Mouse (Mus musculus) small intestine, adult 2 months (tissue): ENCODE data around the gene Cenpp.

Experiments used
- CTCF ChIP-seq: fragments of 200-500 bp; IDR thresholded peaks from 2 replicates; pipeline ENCODE4 v1.5.1; 2012; ENCODE audit warnings: low read depth, mild to moderate bottlenecking, control low read depth, inconsistent platforms, low read length, moderate library complexity, mixed read lengths; ENCODE audit not compliant: insufficient replicate concordance, insufficient read length; ENCODE audit errors: extremely low read depth
- POLR2A ChIP-seq: fragments of 200-500 bp; IDR thresholded peaks from 2 replicates; pipeline ENCODE4 v1.6.1; 2012; ENCODE audit warnings: low read depth, mild to moderate bottlenecking, control low read depth, inconsistent platforms, low read length, moderate library complexity

DNA sequence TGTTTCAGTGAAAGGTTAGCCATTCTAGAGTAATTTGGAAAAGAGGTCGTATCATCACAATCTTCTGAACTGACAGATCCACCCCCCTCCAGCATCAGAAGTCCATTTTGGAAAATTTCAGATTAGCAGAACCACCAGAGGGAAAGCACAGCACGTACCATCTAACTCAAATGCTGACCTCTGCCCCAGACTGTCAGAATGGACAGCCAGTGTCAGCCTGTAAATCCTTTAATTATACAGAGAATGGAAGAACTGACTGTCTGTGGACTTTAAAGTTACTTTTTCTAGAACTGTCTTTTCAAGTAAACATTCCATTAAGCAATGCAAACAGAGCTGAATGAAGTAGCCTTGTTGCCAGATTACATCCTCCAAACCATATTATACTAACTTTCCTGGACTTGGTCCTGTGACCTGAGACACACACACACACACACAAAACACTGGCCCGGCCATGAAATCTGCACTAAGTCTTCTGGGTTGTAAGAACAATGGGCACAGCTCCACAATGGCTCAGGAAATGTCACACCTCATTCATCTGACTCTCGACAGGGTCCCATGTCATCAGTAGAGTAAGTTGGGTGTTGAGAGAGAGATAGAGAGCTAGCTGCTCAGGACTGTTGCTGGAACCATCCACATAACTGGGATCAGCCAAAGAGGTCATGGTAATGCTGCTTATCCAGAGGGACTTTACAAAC is 180.5 kb downstream of the Cenpp start:
- TF ChIP-seq POLR2A (no peak), CTCF (no peak)
